Mouse (Mus musculus): ENCODE results near the gene Hmg20b. TPM values are rescaled to one million over a fixed set of nuclear protein-coding genes. Genes with fewer than 3 reads are reported as not detected.
A peak's percentile ranks its signal among the peaks of the same experiment; 100 is the strongest.

The Hmg20b gene
- polyA plus RNA-seq, 1 experiment from 2014 or later: 46.5 TPM

DNA sequence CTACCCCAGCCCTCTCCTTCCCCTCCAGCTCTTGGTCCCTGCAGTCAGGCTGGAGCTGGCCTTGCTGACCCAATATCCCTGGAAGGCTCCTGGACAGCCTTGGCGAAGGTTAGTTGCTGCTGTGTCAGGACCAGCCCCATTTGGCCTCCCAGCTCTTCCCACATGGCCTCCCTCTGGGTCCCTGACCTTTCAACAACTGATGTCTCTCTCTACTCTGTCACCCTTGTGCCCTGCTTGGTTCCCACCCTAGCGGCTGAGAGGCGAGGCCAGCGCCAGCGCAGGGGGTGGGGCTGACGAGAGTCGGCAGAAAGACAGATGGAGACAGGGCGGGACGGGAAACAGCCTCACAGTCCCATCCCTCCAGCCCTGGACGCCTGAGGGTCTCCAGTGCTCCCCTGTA, 21.9 kb downstream of the Hmg20b start, which contains the start of gene Tbxa2r:
Gene Tbxa2r (plus strand): TSS at position 346 of the 400 bp plus-strand sequence.
- no peak for ATAC-seq (ENCODE audit: low read depth)
- peaks cover 40% of the 10 kb centered on the region for H3K36me3 ChIP-seq
- H3K9ac ChIP-seq: peak within 1 kb of the TSS; percentile 34; the same call in 1 of the 2 replicates

GRCm38 (mm10) chr10:81327959-81328358, 22.3 kb downstream of the Hmg20b start:
- H3K9ac ChIP-seq: no peak overlapping the region; the same call in 1 of the 2 replicates
- ATAC-seq (ENCODE audit: low read depth): no peak
- 44% methylated on average over 2 of the region's 2 CpGs for whole genome bisulfite sequencing
- peaks cover 44% of the 10 kb centered on the region for H3K36me3 ChIP-seq
- no peak overlapping the region for H3K4me3 ChIP-seq
- peaks cover 16% of the 10 kb centered on the region for H3K27me3 ChIP-seq
- H3K4me1 ChIP-seq (replicated peaks): peaks cover 21% of the 10 kb centered on the region
- no peak overlapping the region for H3K4me2 ChIP-seq
- no peak overlapping the region for H3K27ac ChIP-seq (replicated peaks)
- H3K9me3 ChIP-seq: no peaks in the 10 kb centered on the region

More for the DNA sequence above, 21.9 kb downstream of the Hmg20b start, which contains the start of gene Tbxa2r:
- H3K4me1 ChIP-seq (replicated peaks): peaks cover 21% of the 10 kb centered on the region
- no peaks in the 10 kb centered on the region for H3K9me3 ChIP-seq
- peak within 1 kb of the TSS; percentile 11; the same call in 1 of the 2 replicates for H3K4me2 ChIP-seq
- H3K4me3 ChIP-seq: no peak within 1 kb of the TSS
- 13% methylated on average over 10 of the region's 10 CpGs for WGBS
- H3K27me3 ChIP-seq: peaks cover 21% of the 10 kb centered on the region
- H3K27ac ChIP-seq (replicated peaks): peak within 1 kb of the TSS; percentile 49; the same call in 1 of the 2 replicates

- ATAC-seq (ENCODE audit: low read depth): no peak
- H3K4me3 ChIP-seq: no peak overlapping the region
- 83% methylated on average over 6 of the region's 6 CpGs for WGBS
- H3K27me3 ChIP-seq: peaks cover 5% of the 10 kb centered on the region
- no peak overlapping the region for H3K9ac ChIP-seq
- H3K36me3 ChIP-seq: peaks cover 53% of the 10 kb centered on the region
- H3K4me1 ChIP-seq (replicated peaks): peaks cover 29% of the 10 kb centered on the region
- H3K4me2 ChIP-seq: no peak overlapping the region
- no peaks in the 10 kb centered on the region for H3K9me3 ChIP-seq
- peak overlapping the region; percentile 28; the same call in 1 of the 2 replicates for H3K27ac ChIP-seq (replicated peaks)
Observed at GRCm38 (mm10) chr10:81326858-81327257, 23.4 kb downstream of the Hmg20b start.

- Histone ChIP-seq H3K4me2 (no peak overlapping the region), H3K27me3 (no peaks in the 10 kb centered on the region; the same call in 1 of the 2 replicates), H3K9me3 (no peaks in the 10 kb centered on the region), H3K4me1 (replicated peaks) (peaks cover 34% of the 10 kb centered on the region), H3K9ac (no peak overlapping the region), H3K4me3 (no peak overlapping the region), H3K36me3 (peaks cover 53% of the 10 kb centered on the region), H3K27ac (replicated peaks) (no peak overlapping the region)
- 93% methylated on average over 18 of the region's 18 CpGs for WGBS
- ATAC-seq (ENCODE audit: low read depth): no peak
Observed at GRCm38 (mm10) chr10:81325781-81326180, 24.5 kb downstream of the Hmg20b start.

GRCm38 (mm10) chr10:81325176-81325575, 25.1 kb downstream of the Hmg20b start:
- Histone ChIP-seq H3K4me2 (no peak overlapping the region), H3K9ac (no peak overlapping the region), H3K4me3 (no peak overlapping the region), H3K27ac (replicated peaks) (no peak overlapping the region), H3K9me3 (no peaks in the 10 kb centered on the region), H3K4me1 (replicated peaks) (peaks cover 31% of the 10 kb centered on the region), H3K36me3 (peaks cover 53% of the 10 kb centered on the region), H3K27me3 (no peaks in the 10 kb centered on the region; the same call in 1 of the 2 replicates)
- 95% methylated on average over 21 of the region's 21 CpGs for WGBS
- ATAC-seq (ENCODE audit: low read depth): no peak

DNA sequence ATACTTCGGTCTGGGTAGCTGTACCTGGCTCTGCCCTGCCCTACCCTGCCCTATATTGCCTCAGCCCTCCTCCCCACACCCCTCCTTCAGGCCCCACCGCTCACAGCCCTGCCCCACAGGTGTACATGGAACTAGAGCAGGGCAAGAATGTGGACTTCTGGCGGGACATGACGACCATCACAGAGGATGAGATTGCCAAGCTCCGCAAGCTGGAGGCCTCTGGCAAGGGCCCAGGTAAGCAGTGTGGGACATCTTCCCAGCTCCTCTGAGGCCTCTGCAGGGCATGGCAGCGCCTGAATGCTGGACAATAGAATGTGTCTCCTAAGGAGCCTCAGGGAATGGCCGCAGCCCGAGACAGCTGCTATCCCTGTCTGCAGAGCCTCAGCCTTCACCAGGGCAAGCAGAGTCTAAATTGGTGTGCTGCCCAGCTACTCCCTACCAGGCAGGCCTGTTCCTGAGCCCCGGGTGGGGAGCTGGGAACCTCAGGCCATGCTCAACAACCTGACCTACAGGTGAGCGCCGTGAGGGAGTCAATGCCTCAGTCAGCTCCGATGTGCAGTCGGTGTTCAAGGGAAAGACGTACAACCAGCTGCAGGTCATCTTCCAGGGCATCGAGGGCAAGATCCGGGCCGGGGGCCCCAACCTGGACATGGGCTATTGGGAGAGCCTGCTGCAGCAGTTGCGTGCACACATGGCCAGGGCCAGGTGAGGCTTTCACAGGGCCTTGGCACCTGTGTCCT, 26.3 kb downstream of the Hmg20b start:
- Histone ChIP-seq H3K4me1 (replicated peaks) (peaks cover 31% of the 10 kb centered on the region), H3K4me3 (no peak overlapping the region), H3K27ac (replicated peaks) (no peak overlapping the region), H3K9ac (no peak overlapping the region), H3K36me3 (peaks cover 53% of the 10 kb centered on the region), H3K4me2 (no peak overlapping the region), H3K27me3 (no peaks in the 10 kb centered on the region), H3K9me3 (no peaks in the 10 kb centered on the region)
- 95% methylated on average over 18 of the region's 18 CpGs for WGBS
- ATAC-seq (ENCODE audit: low read depth): no peak

- Histone ChIP-seq H3K4me2 (no peak overlapping the region), H3K27ac (replicated peaks) (no peak overlapping the region), H3K4me1 (replicated peaks) (peaks cover 32% of the 10 kb centered on the region), H3K9ac (no peak overlapping the region), H3K27me3 (no peaks in the 10 kb centered on the region), H3K4me3 (no peak overlapping the region), H3K9me3 (no peaks in the 10 kb centered on the region), H3K36me3 (peaks cover 60% of the 10 kb centered on the region)
- ATAC-seq (ENCODE audit: low read depth): no peak
- WGBS: 95% methylated on average over 23 of the region's 23 CpGs
Observed at GRCm38 (mm10) chr10:81323141-81323775, 27.0 kb downstream of the Hmg20b start.

DNA sequence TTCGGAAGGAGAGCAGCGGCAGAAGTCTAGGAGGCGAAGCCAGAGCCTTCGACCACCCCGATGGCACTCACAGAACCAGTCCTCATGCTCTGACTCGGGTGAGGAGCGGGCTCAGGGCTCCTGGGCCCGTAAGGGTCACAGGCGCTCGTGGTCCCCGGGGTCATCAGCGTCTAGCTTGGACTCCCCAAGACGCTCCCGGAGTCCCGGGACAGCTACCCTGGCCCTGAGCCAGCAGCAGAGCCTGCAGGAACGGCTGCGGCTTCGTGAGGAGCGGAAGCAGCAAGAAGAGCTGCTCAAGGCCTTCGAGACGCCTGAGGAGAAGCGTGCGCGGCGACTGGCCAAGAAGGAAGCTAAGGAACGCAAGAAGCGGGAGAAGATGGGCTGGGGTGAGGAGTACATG, 27.8 kb downstream of the Hmg20b start:
- Histone ChIP-seq H3K4me1 (replicated peaks) (peaks cover 29% of the 10 kb centered on the region), H3K4me3 (peak overlapping the region; percentile 90), H3K9ac (no peak overlapping the region), H3K4me2 (peak overlapping the region; percentile 87), H3K36me3 (peaks cover 68% of the 10 kb centered on the region), H3K27me3 (no peaks in the 10 kb centered on the region), H3K27ac (replicated peaks) (no peak overlapping the region), H3K9me3 (no peaks in the 10 kb centered on the region)
- ATAC-seq (ENCODE audit: low read depth): no peak
- WGBS: 95% methylated on average over 27 of the region's 27 CpGs

DNA sequence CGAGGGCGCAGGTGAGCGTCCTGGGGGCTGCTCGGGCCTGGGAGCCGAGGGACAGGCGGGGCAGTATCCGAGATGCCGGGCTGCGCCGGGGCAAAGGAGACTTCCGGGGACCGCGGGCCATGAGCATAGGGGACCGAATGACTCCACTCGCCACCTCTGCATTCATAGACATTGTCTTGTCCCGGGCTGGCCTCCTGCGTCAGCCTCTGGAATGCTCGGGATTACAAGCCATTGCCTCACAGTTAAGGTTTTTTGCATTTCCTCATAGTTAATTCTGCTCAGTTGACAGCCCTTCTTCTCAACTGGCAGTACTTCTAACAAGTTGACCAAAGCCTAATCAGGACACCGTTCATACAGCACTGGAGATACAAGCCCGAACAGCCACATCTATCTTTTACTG, 28.8 kb downstream of the Hmg20b start:
- H3K27me3 ChIP-seq: no peaks in the 10 kb centered on the region
- no peaks in the 10 kb centered on the region for H3K9me3 ChIP-seq
- H3K4me1 ChIP-seq (replicated peaks): peaks cover 36% of the 10 kb centered on the region
- peak overlapping the region; percentile 88 for H3K9ac ChIP-seq
- H3K4me3 ChIP-seq: peak overlapping the region; percentile 90
- H3K36me3 ChIP-seq: peaks cover 66% of the 10 kb centered on the region
- ATAC-seq (ENCODE audit: low read depth): peak; percentile 4
- H3K4me2 ChIP-seq: peak overlapping the region; percentile 87
- 3% methylated on average over 20 of the region's 20 CpGs for WGBS
- H3K27ac ChIP-seq (replicated peaks): peak overlapping the region; percentile 89

DNA sequence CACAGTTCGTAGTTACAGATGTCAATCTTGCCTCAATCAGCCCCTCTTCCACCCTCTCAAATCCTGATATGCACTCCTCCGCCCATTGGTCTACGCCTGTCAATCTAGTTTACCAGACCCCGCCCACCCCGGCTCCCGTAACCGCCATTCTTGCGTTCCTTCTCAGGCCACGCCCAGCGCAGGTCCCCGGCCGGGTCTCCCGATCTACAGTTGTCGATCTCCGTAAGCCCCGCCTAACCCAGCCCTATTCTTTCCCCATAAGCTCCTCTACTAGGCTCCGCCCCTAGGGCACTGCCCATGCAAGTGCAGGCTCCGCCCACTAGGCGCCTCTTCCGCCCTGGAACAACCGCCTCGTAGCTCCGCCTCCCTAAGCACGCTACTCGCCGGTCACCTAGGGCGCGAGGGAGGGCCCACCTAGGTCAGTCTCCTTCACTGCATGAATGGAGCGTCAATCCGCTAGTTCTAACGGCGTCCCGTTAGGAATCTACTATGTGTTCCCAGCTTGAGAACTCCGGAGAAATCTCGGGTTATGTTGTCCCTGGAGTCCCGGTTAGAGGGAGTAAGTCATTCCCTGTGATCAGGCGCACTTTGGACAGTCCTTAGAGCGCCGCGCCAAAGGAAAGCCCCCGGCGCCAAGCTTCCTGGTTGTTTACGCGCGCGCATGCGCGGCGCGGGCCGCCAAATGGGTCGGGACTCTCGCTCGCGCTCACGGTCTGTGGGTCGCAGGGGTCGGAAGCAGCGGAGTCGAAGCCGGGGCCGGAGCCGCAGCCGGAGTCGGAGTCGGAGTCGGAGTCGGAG, 29.5 kb downstream of the Hmg20b start, which contains the start of gene Cactin:
Gene Cactin (plus strand): TSS at position 554 of the 798 bp plus-strand sequence.
- Histone ChIP-seq H3K27me3 (no peaks in the 10 kb centered on the region), H3K4me2 (peak within 1 kb of the TSS; percentile 87), H3K36me3 (peaks cover 66% of the 10 kb centered on the region), H3K9me3 (no peaks in the 10 kb centered on the region), H3K9ac (peak within 1 kb of the TSS; percentile 88), H3K4me1 (replicated peaks) (peaks cover 37% of the 10 kb centered on the region), H3K4me3 (peak within 1 kb of the TSS; percentile 90), H3K27ac (replicated peaks) (peak within 1 kb of the TSS; percentile 89)
- under 1% methylated on average over 68 of the region's 68 CpGs for WGBS
- peak; percentile 94 for ATAC-seq (ENCODE audit: low read depth)

GRCm38 (mm10) chr10:81319741-81320549, 30.3 kb downstream of the Hmg20b start:
- H3K9ac ChIP-seq: peak overlapping the region; percentile 53
- H3K4me1 ChIP-seq (replicated peaks): peaks cover 37% of the 10 kb centered on the region
- H3K27me3 ChIP-seq: no peaks in the 10 kb centered on the region
- no peaks in the 10 kb centered on the region for H3K9me3 ChIP-seq
- peak overlapping the region; percentile 89 for H3K27ac ChIP-seq (replicated peaks)
- peak; percentile 44 for ATAC-seq (ENCODE audit: low read depth)
- peak overlapping the region; percentile 87 for H3K4me2 ChIP-seq
- under 1% methylated on average over 38 of the region's 38 CpGs for WGBS
- H3K36me3 ChIP-seq: peaks cover 66% of the 10 kb centered on the region
- peak overlapping the region; percentile 90 for H3K4me3 ChIP-seq

Measured in neural tube, embryonic 13.5 days (tissue).